Mouse (Mus musculus) gastrocnemius, adult 18-20 months (tissue): Measurements from ENCODE around the gene Bbs4. TPM values are rescaled to one million over a fixed set of nuclear protein-coding genes. Genes with fewer than 3 reads are reported as not detected.

Experiments
- DNase-seq: peaks from one replicate; pipeline ENCODE4 v3.0.0; 2021; ENCODE audit warnings: low spot score
- total RNA-seq, 2 experiments: library from RNA; stranded (reverse); gene quantifications; 2 replicates each; pipeline ENCODE4 v1.2.3; 2021

Bbs4 gene
- total RNA-seq, 2 experiments from 2014 or later = 5.0 TPM

GRCm38 (mm10) chr9:59292493-59292875 lies 60.8 kb downstream of the Bbs4 start:
- no peak for DNase-seq

- DNase-seq = no peak
Measured at GRCm38 (mm10) chr9:59291688-59292492, 61.4 kb downstream of the Bbs4 start.

GRCm38 (mm10) chr9:59290957-59291687 lies 62.2 kb downstream of the Bbs4 start, which contains the start of gene Adpgk:
Adpgk (plus strand) TSS chr9:59291558.
- DNase-seq = peak; percentile 98

- no peak for DNase-seq
Measured at GRCm38 (mm10) chr9:59289529-59290115, 63.7 kb downstream of the Bbs4 start.

- no peak for DNase-seq
Measured at GRCm38 (mm10) chr9:59288685-59289410, 64.5 kb downstream of the Bbs4 start.

- DNase-seq = no peak
Measured at GRCm38 (mm10) chr9:59288058-59288457, 65.2 kb downstream of the Bbs4 start.

- DNase-seq = no peak
Measured at GRCm38 (mm10) chr9:59285614-59286013, 67.7 kb downstream of the Bbs4 start.

GRCm38 (mm10) chr9:59282683-59282986 lies 70.7 kb downstream of the Bbs4 start:
- DNase-seq = no peak

GRCm38 (mm10) chr9:59281871-59282682 lies 71.2 kb downstream of the Bbs4 start:
- peak; percentile 78 for DNase-seq

GRCm38 (mm10) chr9:59280888-59281287 lies 72.4 kb downstream of the Bbs4 start:
- no peak for DNase-seq

GRCm38 (mm10) chr9:59278694-59279093 lies 74.6 kb downstream of the Bbs4 start:
- no peak for DNase-seq

GRCm38 (mm10) chr9:59278199-59278598 lies 75.1 kb downstream of the Bbs4 start:
- DNase-seq = peak; percentile 67

GRCm38 (mm10) chr9:59274846-59275455 lies 78.4 kb downstream of the Bbs4 start:
- no peak for DNase-seq

GRCm38 (mm10) chr9:59273199-59273598 lies 80.1 kb downstream of the Bbs4 start:
- DNase-seq = no peak

Other genes starting within 250 kb of the Bbs4 start
- 1 to 10 TPM; 7.8 to 7.9 TPM for gene Adpgk, start 62.0 kb downstream of the Bbs4 start, total RNA-seq
- 100 to 1,000 TPM in 1 of 2 experiments, 10 to 100 TPM in 1; 96.9 to 110 TPM for gene Arih1, start 133.1 kb upstream of the Bbs4 start, total RNA-seq
- 10 to 100 TPM; 32.4 to 42.0 TPM for gene Hexa, start 186.0 kb upstream of the Bbs4 start, total RNA-seq
- under 1 TPM; 0.62 to 1.00 TPM for gene Tmem202, start 186.3 kb upstream of the Bbs4 start, total RNA-seq
- not detected for gene Celf6, start 224.4 kb upstream of the Bbs4 start, total RNA-seq